Mouse (Mus musculus) heart, adult 8-10 months (tissue): ENCODE measurements around the gene Gcn1l1. TPM values are rescaled to one million over a fixed set of nuclear protein-coding genes. Genes with fewer than 3 reads are reported as not detected.

Experiments used
- DNase-seq: peaks from one replicate; pipeline ENCODE4 v3.0.0; 2022; ENCODE audit warnings: low spot score
- total RNA-seq, 4 experiments: library from RNA; stranded (reverse); gene quantifications; 2 replicates each; pipeline ENCODE4 v1.2.4; 2022

Gene Gcn1l1
- total RNA-seq, 4 experiments from 2014 or later: 35.7 to 41.6 (median 39.3) TPM

- DNase-seq: no peak
Measured at GRCm38 (mm10) chr5:115534856-115535255, 30.2 kb upstream of the Gcn1l1 start.

- no peak for DNase-seq
Measured at GRCm38 (mm10) chr5:115535635-115536034, 29.4 kb upstream of the Gcn1l1 start.

- DNase-seq: no peak
Measured at GRCm38 (mm10) chr5:115538017-115538692, 26.9 kb upstream of the Gcn1l1 start.

- DNase-seq: peak; percentile 94
Measured at GRCm38 (mm10) chr5:115538693-115539043, 26.4 kb upstream of the Gcn1l1 start.

GRCm38 (mm10) chr5:115542635-115543384 lies 22.2 kb upstream of the Gcn1l1 start:
- DNase-seq: no peak

GRCm38 (mm10) chr5:115543509-115544253 lies 21.4 kb upstream of the Gcn1l1 start:
- DNase-seq: no peak

GRCm38 (mm10) chr5:115544655-115545185 lies 20.3 kb upstream of the Gcn1l1 start:
- DNase-seq: no peak

- no peak for DNase-seq
Measured at GRCm38 (mm10) chr5:115545636-115546035, 19.4 kb upstream of the Gcn1l1 start.

- DNase-seq: no peak
Measured at GRCm38 (mm10) chr5:115546536-115546935, 18.5 kb upstream of the Gcn1l1 start.

- DNase-seq: no peak
Measured at GRCm38 (mm10) chr5:115547014-115547413, 18.0 kb upstream of the Gcn1l1 start.

GRCm38 (mm10) chr5:115547421-115547820 lies 17.6 kb upstream of the Gcn1l1 start:
- no peak for DNase-seq

- DNase-seq: no peak
Measured at GRCm38 (mm10) chr5:115548501-115549285, 16.4 kb upstream of the Gcn1l1 start.

- DNase-seq: no peak
Measured at GRCm38 (mm10) chr5:115550482-115551005, 14.5 kb upstream of the Gcn1l1 start.

- DNase-seq: no peak
Measured at GRCm38 (mm10) chr5:115551386-115551785, 13.7 kb upstream of the Gcn1l1 start.

GRCm38 (mm10) chr5:115551799-115552198 lies 13.3 kb upstream of the Gcn1l1 start:
- DNase-seq: no peak

- DNase-seq: no peak
Measured at GRCm38 (mm10) chr5:115553801-115554420, 11.1 kb upstream of the Gcn1l1 start.

GRCm38 (mm10) chr5:115554536-115555291 lies 10.3 kb upstream of the Gcn1l1 start:
- no peak for DNase-seq

- peak; percentile 82 for DNase-seq
Measured at GRCm38 (mm10) chr5:115556217-115556616, 8.8 kb upstream of the Gcn1l1 start.

GRCm38 (mm10) chr5:115558182-115558794 lies 6.8 kb upstream of the Gcn1l1 start:
- DNase-seq: no peak
